Mouse (Mus musculus) ES-E14 (cell line): ENCODE data around the gene Eif2ak4.

Experiments
- CHD2 ChIP-seq: IDR thresholded peaks from 2 replicates; pipeline ENCODE4 v1.6.1; 2014; ENCODE audit warnings: mild to moderate bottlenecking, low read depth, low read length, inconsistent platforms
- HCFC1 ChIP-seq: IDR thresholded peaks from 2 replicates; pipeline ENCODE4 v1.6.1; 2012; ENCODE audit warnings: low read length, inconsistent platforms, borderline replicate concordance; ENCODE audit not compliant: insufficient read depth
- MAFK ChIP-seq: IDR thresholded peaks from 2 replicates; pipeline ENCODE4 v1.6.1; 2014; ENCODE audit warnings: mild to moderate bottlenecking, low read depth, low read length, inconsistent platforms; ENCODE audit not compliant: insufficient read depth
- ZC3H11A ChIP-seq: IDR thresholded peaks from 2 replicates; pipeline ENCODE4 v1.6.1; 2012; ENCODE audit warnings: low read depth, mild to moderate bottlenecking, inconsistent platforms, low read length, borderline replicate concordance
- ZNF384 ChIP-seq: IDR thresholded peaks from 2 replicates; pipeline ENCODE4 v1.6.1; 2012; ENCODE audit warnings: low read depth, low read length, inconsistent platforms

DNA sequence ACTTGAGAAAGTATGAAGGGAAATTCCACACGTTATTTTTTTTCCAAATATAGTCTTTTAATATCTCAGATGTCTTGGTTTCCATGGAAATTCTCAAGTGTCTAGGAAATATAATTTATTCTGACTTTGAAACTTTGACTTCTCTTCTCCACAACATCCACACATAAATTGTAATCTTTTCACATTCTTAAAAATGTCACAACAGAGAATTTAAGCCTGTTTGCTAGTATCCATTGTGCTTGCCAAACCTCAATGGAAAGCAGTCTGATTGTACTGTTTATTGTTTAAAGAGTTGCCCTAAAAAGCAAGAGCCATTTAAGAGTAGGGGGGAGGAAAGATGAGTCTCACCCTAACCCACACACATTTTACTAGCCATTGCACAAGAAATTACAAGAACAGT lies 16.6 kb upstream of the Eif2ak4 start:
- TF ChIP-seq HCFC1 (no peak), ZC3H11A (no peak), MAFK (no peak), CHD2 (no peak), ZNF384 (no peak)
